Comparison of ENCODE assay signal across 7 mouse cellular contexts in genomic region chr15:98699190-98700105, GRCm38 (mm10). TPM values are rescaled to one million over a fixed set of nuclear protein-coding genes. Genes with fewer than 3 reads are reported as not detected.
DNase-seq lines count a peak whose midpoint lies in the region; ATAC-seq lines count a peak whose summit lies in the region.

No protein-coding gene starts in this region.

- peaks cover 18% of the 10 kb centered on the region for H3K4me1 ChIP-seq in midbrain, embryonic 12.5 days

- WGBS in midbrain, embryonic 12.5 days: 6% methylated on average over 40 of the region's 40 CpGs

- peak; percentile 94 to 95 for DNase-seq in adrenal gland, adult 18-20 months (ENCODE audit: low spot score in 2 of 2)
- DNase-seq in embryo, embryonic 11.5 days (ENCODE audit: low read depth, low spot score): peak; percentile 69
- DNase-seq in kidney, adult 11 months: peak; percentile 76
- peak; percentile 86 for DNase-seq in left cerebral cortex, postnatal 4 days
- DNase-seq in skeletal muscle tissue, adult 2 months (ENCODE audit: low read depth, low spot score): peak; percentile 43

- peak overlapping the region; percentile 67 for H3K4me2 ChIP-seq in midbrain, embryonic 12.5 days (replicated peaks)

- H3K27ac ChIP-seq in midbrain, embryonic 12.5 days (replicated peaks): no peak overlapping the region

- no peaks in the 10 kb centered on the region for H3K36me3 ChIP-seq in midbrain, embryonic 12.5 days

- H3K9ac ChIP-seq in midbrain, embryonic 12.5 days (replicated peaks): peak overlapping the region; percentile 55

- ATAC-seq in granulocyte monocyte progenitor cell, adult 5-6 weeks (replicated peaks; ENCODE audit: poor library complexity, severe bottlenecking): peak; percentile 99
- peak; percentile 85 for ATAC-seq in midbrain, embryonic 12.5 days (ENCODE audit: low FRiP score, low read depth)

- no peaks in the 10 kb centered on the region for H3K9me3 ChIP-seq in midbrain, embryonic 12.5 days

- H3K27me3 ChIP-seq in midbrain, embryonic 12.5 days: peaks cover 39% of the 10 kb centered on the region

- intact Hi-C loops in left cerebral cortex, postnatal 4 days (cut with DNase I): loop anchor here (5.0 kb wide), 1 partner anchor 37 kb away; the partner anchor contains the start of gene Ddx23

- H3K4me3 ChIP-seq in midbrain, embryonic 12.5 days: peak overlapping the region; percentile 42

RNA-seq across cellular contexts. Expression of gene Ccdc65, which starts 8.6 kb away (rescaled TPM):
- under 1 TPM; 0.43 to 0.45 TPM for total RNA-seq in adrenal gland, adult 18-20 months (2021)
- total RNA-seq in granulocyte monocyte progenitor cell, adult 5-6 weeks (2014; fragmentation: Nextera tagmentation): not detected in 2 replicates
- not detected in 2 replicates for total RNA-seq in granulocyte monocyte progenitor cell, adult 5-6 weeks (2017)
- 10 to 100 TPM in 1 of 2 experiments, 1 to 10 TPM in 1; 9.9 to 10.3 TPM for total RNA-seq in left cerebral cortex, postnatal 4 days (2021)
- 0.87 and 1.8 TPM in 2 replicates for polyA plus RNA-seq in midbrain, embryonic 12.5 days (2016; fragmentation: Nextera tagmentation; extraction: Ambion mirVana)

RNA-seq across cellular contexts. Expression of gene Rnd1, which starts 22.2 kb away (rescaled TPM):
- total RNA-seq in adrenal gland, adult 18-20 months (2021): 1 to 10 TPM; 2.0 to 7.6 TPM
- 0.11 and 0.39 TPM in 2 replicates for total RNA-seq in granulocyte monocyte progenitor cell, adult 5-6 weeks (2014; fragmentation: Nextera tagmentation)
- 0.67 and 2.7 TPM in 2 replicates for total RNA-seq in granulocyte monocyte progenitor cell, adult 5-6 weeks (2017)
- 10 to 100 TPM; 46.5 to 49.7 TPM for total RNA-seq in left cerebral cortex, postnatal 4 days (2021)
- polyA plus RNA-seq in midbrain, embryonic 12.5 days (2016; fragmentation: Nextera tagmentation; extraction: Ambion mirVana): 8.0 and 8.3 TPM in 2 replicates

RNA-seq across cellular contexts. Expression of gene Fkbp11, which starts 28.6 kb away (rescaled TPM):
- total RNA-seq in adrenal gland, adult 18-20 months (2021): 1 to 10 TPM; 4.7 to 6.7 TPM
- 37.6 and 39.9 TPM in 2 replicates for total RNA-seq in granulocyte monocyte progenitor cell, adult 5-6 weeks (2014; fragmentation: Nextera tagmentation)
- total RNA-seq in granulocyte monocyte progenitor cell, adult 5-6 weeks (2017): 63.8 and 66.3 TPM in 2 replicates
- total RNA-seq in left cerebral cortex, postnatal 4 days (2021): 1 to 10 TPM; 2.7 to 3.5 TPM
- polyA plus RNA-seq in midbrain, embryonic 12.5 days (2016; fragmentation: Nextera tagmentation; extraction: Ambion mirVana): 5.7 and 9.2 TPM in 2 replicates

RNA-seq across cellular contexts. Expression of gene Ddx23, which starts 36.8 kb away (rescaled TPM):
- total RNA-seq in adrenal gland, adult 18-20 months (2021): 10 to 100 TPM; 80.7 to 83.8 TPM
- total RNA-seq in granulocyte monocyte progenitor cell, adult 5-6 weeks (2014; fragmentation: Nextera tagmentation): 76.1 and 82.1 TPM in 2 replicates
- total RNA-seq in granulocyte monocyte progenitor cell, adult 5-6 weeks (2017): 79.5 and 103 TPM in 2 replicates
- 10 to 100 TPM; 62.5 to 68.6 TPM for total RNA-seq in left cerebral cortex, postnatal 4 days (2021)
- 24.4 and 29.3 TPM in 2 replicates for polyA plus RNA-seq in midbrain, embryonic 12.5 days (2016; fragmentation: Nextera tagmentation; extraction: Ambion mirVana)

Comparison
In these comparisons a context has a peak if more than half of its experiments do, and no peak if none do; other contexts are left out.
1. DNase-seq: peak in every context shown above with its lines; median percentile 94 in adrenal gland, adult 18-20 months; 86 in left cerebral cortex, postnatal 4 days; 76 in kidney, adult 11 months; 69 in embryo, embryonic 11.5 days; 43 in skeletal muscle tissue, adult 2 months.
2. RNA of gene Ccdc65, which starts 8.6 kb away (total RNA-seq): 9.9 to 10.3 TPM in left cerebral cortex, postnatal 4 days; 0.43 to 0.45 TPM in adrenal gland, adult 18-20 months and not detected in granulocyte monocyte progenitor cell, adult 5-6 weeks; every median in the first group is over 4 times any median in the second.
3. RNA of gene Rnd1, which starts 22.2 kb away (total RNA-seq): 46.5 to 49.7 TPM in left cerebral cortex, postnatal 4 days; 2.0 to 7.6 TPM in adrenal gland, adult 18-20 months and 0.11 to 2.7 TPM in granulocyte monocyte progenitor cell, adult 5-6 weeks; every median in the first group is over 4 times any median in the second.
4. RNA of gene Fkbp11, which starts 28.6 kb away (total RNA-seq): 37.6 to 66.3 TPM in granulocyte monocyte progenitor cell, adult 5-6 weeks; 4.7 to 6.7 TPM in adrenal gland, adult 18-20 months and 2.7 to 3.5 TPM in left cerebral cortex, postnatal 4 days; every median in the first group is over 4 times any median in the second.